Mouse (Mus musculus) C2C12 (cell line): ENCODE measurements around the gene Ccdc62. TPM values are rescaled to one million over a fixed set of nuclear protein-coding genes. Genes with fewer than 3 reads are reported as not detected.

Experiments used
- H3K27me3 ChIP-seq: one replicate; pipeline ENCODE4 v1.6.1; 2011; ENCODE audit not compliant: control insufficient read depth, insufficient read depth, insufficient read length
- H3K36me3 ChIP-seq: one replicate; pipeline ENCODE4 v1.6.1; 2011; ENCODE audit not compliant: control insufficient read depth, insufficient read depth
- H3K4me3 ChIP-seq: one replicate; pipeline ENCODE4 v1.5.1; 2011; ENCODE audit warnings: mild to moderate bottlenecking, control low read depth; ENCODE audit not compliant: poor library complexity, insufficient read depth, severe bottlenecking
- H3K79me2 ChIP-seq: one replicate; pipeline ENCODE4 v1.6.1; 2011; ENCODE audit not compliant: control insufficient read depth, insufficient read depth
- H3K79me3 ChIP-seq: one replicate; pipeline ENCODE4 v1.6.1; 2011; ENCODE audit warnings: low read depth, control low read depth
- H3ac ChIP-seq: one replicate; pipeline ENCODE3; 2011; ENCODE audit warnings: low read depth; ENCODE audit not compliant: control insufficient read depth, insufficient read length
- CEBPB ChIP-seq: IDR thresholded peaks from one replicate; pipeline ENCODE4 v1.6.1; 2011; ENCODE audit warnings: low read depth, mild to moderate bottlenecking, control low read depth, moderate library complexity
- CTCF ChIP-seq: IDR thresholded peaks from one replicate; pipeline ENCODE4 v1.5.1; 2011; ENCODE audit not compliant: control insufficient read depth, insufficient read depth, insufficient read length
- FOSL1 ChIP-seq: IDR thresholded peaks from one replicate; pipeline ENCODE4 v1.8.0; 2011; ENCODE audit warnings: mild to moderate bottlenecking, low read length; ENCODE audit not compliant: poor library complexity, insufficient read depth, severe bottlenecking
- MAX ChIP-seq: IDR thresholded peaks from one replicate; pipeline ENCODE4 v1.6.1; 2011; ENCODE audit warnings: mild to moderate bottlenecking, control low read depth
- MYOD1 ChIP-seq: IDR thresholded peaks from one replicate; pipeline ENCODE4 v1.6.1; 2011; ENCODE audit warnings: low read depth; ENCODE audit not compliant: control insufficient read depth, insufficient read length
- MYOG ChIP-seq: IDR thresholded peaks from one replicate; pipeline ENCODE4 v1.6.1; 2011; ENCODE audit not compliant: control insufficient read depth, insufficient read length; ENCODE audit errors: extremely low read depth
- USF1 ChIP-seq: IDR thresholded peaks from one replicate; pipeline ENCODE4 v1.6.1; 2011; ENCODE audit warnings: low read depth, mild to moderate bottlenecking, control low read depth, moderate library complexity
- polyA plus RNA-seq: library from polyadenylated mRNA; unstranded; fragments of >200 nt; fragmentation: generic; extraction: Trizol; gene quantifications from one replicate; pipeline ENCODE4 v1.2.1, GENCODE M21; 2012; ENCODE audit warnings: missing spikeins

The Ccdc62 gene
- polyA plus RNA-seq, 1 experiment, result 2.5 TPM

DNA sequence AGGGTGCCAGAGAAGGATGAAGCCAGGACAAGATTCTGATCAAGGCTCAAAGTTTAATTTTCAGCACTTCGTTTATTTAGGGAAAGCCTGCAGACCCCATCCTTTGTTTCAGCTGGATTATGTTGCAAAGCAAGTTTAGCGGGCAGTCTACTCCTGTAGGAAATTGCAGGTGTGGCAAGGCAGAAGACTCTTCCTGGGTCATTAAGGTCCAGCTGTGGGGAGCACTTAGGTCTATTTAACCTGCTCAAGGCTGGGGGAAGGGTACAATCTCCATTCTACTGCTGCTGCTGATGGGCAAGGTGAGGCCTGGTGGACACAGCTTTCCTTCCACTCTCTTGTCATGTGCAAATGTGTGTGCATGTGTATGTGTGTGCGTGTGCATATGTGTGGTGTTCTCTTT, 28.5 kb downstream of the Ccdc62 start:
- H3K79me2 ChIP-seq, result no peaks in the 10 kb centered on the region
- no peak for TF ChIP-seq CTCF
- TF ChIP-seq MYOG, result no peak
- no peak for TF ChIP-seq USF1
- no peak for TF ChIP-seq MYOD1
- no peak for TF ChIP-seq CEBPB
- TF ChIP-seq FOSL1, result no peak
- TF ChIP-seq MAX, result no peak

DNA sequence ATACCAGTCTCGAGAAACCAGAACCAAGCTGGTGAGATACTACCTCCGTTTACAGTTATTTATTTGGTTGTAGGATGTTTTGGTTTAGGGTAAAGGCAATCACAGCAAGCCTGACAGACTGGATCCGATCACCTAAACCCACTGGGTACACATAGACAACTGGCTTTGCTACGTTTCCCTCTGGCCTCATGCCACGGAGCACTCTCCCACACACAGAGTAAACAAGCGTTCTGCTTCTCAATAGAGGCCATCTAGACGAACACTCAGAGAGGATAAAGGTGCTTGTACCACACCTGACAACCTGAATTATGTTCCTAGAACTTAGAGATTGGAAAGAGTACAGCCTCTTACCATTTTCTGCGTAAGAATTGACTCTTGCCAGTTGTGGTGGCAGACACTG, 29.6 kb downstream of the Ccdc62 start:
- Histone ChIP-seq H3K27me3 (no peaks in the 10 kb centered on the region), H3K79me3 (no peaks in the 10 kb centered on the region), H3K36me3 (no peaks in the 10 kb centered on the region), H3K79me2 (no peaks in the 10 kb centered on the region), H3ac (no peak overlapping the region), H3K4me3 (no peak overlapping the region)
- TF ChIP-seq CEBPB (no peak), FOSL1 (no peak), MYOD1 (no peak), MAX (no peak), MYOG (no peak), USF1 (no peak), CTCF (no peak)

More for the DNA sequence above, 28.5 kb downstream of the Ccdc62 start:
- Histone ChIP-seq H3ac (no peak overlapping the region), H3K36me3 (no peaks in the 10 kb centered on the region), H3K4me3 (no peak overlapping the region), H3K27me3 (no peaks in the 10 kb centered on the region), H3K79me3 (no peaks in the 10 kb centered on the region)

DNA sequence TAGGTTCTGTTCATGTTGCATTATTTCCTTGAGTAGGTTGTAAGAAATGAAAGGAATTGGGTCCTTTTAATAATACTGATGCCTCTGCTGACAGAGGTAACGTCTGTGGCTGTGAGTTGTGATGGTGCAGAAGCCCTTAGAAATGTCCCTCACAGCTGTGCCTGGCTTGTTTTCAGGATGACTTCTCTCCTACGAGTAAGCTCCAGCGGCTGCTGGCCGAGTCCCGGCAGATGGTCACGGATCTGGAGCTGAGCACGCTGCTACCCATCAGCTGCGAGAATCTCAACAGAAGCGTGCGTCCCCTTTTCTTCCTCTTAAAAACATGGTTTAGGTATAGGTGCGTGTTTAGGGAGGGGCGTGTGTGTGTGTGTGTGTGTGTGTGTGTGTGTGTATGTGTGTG, 30.6 kb downstream of the Ccdc62 start:
- H3K79me2 ChIP-seq, result no peaks in the 10 kb centered on the region
- H3K4me3 ChIP-seq, result no peak overlapping the region
- H3K79me3 ChIP-seq, result no peaks in the 10 kb centered on the region
- H3K36me3 ChIP-seq, result no peaks in the 10 kb centered on the region
- no peaks in the 10 kb centered on the region for H3K27me3 ChIP-seq
- no peak overlapping the region for H3ac ChIP-seq
- TF ChIP-seq MAX (no peak), MYOG (no peak), USF1 (no peak), CTCF (no peak), FOSL1 (no peak)

DNA sequence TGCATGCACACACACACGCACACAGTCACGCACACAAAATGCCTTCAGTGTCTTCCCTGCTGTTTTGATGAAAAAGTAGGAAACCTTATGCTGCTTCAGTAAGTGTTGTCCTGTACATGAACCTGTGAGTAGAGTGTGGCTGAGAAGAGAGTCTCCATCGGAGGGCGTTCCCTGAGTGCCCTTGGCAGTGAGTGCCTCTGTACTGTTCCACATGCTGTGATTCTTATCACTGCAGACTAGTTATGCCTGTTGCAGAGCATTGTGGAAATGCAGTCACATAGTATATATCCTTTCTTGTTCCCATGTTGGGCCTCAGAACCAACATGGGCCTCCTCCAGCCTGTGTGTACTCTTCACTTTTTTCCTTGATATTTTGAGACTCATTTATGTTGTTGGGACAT, 33.7 kb downstream of the Ccdc62 start:
- no peak overlapping the region for H3K4me3 ChIP-seq
- H3K36me3 ChIP-seq, result no peaks in the 10 kb centered on the region
- H3K79me2 ChIP-seq, result no peaks in the 10 kb centered on the region
- no peak overlapping the region for H3ac ChIP-seq
- H3K79me3 ChIP-seq, result no peaks in the 10 kb centered on the region
- no peaks in the 10 kb centered on the region for H3K27me3 ChIP-seq
- no peak for TF ChIP-seq MYOD1
- TF ChIP-seq USF1, result no peak
- no peak for TF ChIP-seq CTCF
- TF ChIP-seq MAX, result no peak
- TF ChIP-seq CEBPB, result no peak
- TF ChIP-seq MYOG, result no peak
- TF ChIP-seq FOSL1, result no peak

DNA sequence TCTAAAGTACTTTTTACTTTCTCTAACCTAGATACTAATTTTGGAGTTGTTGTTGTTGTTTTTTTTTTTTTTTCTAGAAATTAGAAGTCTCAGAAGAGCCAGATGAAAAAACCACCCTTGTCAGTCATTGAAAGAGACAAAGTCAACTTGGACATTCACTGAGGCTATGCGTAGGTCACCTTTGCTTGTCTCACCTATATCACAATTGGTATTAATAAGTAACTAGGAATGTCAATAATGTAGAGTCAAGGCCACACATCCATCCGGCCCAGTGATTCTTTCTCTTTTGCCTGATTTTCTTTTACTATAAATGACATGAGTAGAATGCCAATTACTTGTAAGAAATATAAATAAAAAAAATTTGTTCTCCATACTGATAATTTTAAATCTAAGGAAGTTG, 36.3 kb downstream of the Ccdc62 start:
- Histone ChIP-seq H3K79me2 (no peaks in the 10 kb centered on the region), H3K4me3 (no peak overlapping the region), H3K36me3 (no peaks in the 10 kb centered on the region), H3K27me3 (no peaks in the 10 kb centered on the region), H3K79me3 (no peaks in the 10 kb centered on the region), H3ac (no peak overlapping the region)
- TF ChIP-seq CTCF, result no peak
- TF ChIP-seq MYOD1, result no peak
- no peak for TF ChIP-seq FOSL1
- no peak for TF ChIP-seq USF1
- TF ChIP-seq CEBPB, result no peak
- TF ChIP-seq MAX, result no peak
- TF ChIP-seq MYOG, result no peak

DNA sequence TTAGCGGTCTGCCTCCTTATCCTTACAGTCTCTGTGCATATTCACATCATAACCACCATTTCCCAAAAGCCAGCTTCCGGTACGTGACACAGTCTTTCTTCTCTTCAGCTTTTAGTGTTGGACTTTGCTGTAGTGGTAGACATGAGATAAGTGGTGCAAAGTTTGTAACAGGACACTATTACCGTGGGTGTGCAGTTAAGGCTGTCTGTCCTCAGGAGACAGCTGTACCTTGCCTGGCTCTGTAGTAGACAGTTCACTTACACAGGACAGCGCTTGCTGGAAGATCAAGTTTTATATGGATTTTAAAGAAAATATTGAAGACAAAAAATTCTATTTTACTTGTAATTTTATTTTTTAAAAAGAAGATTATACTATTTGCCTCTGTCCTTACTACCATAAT, 38.0 kb downstream of the Ccdc62 start:
- Histone ChIP-seq H3ac (no peak overlapping the region), H3K4me3 (no peak overlapping the region), H3K36me3 (no peaks in the 10 kb centered on the region), H3K79me2 (no peaks in the 10 kb centered on the region), H3K79me3 (no peaks in the 10 kb centered on the region), H3K27me3 (no peaks in the 10 kb centered on the region)
- TF ChIP-seq CEBPB (no peak), MAX (no peak), MYOD1 (no peak), CTCF (no peak), MYOG (no peak), USF1 (no peak), FOSL1 (no peak)
